Mouse (Mus musculus): ENCODE results near the gene Nadsyn1. TPM values are rescaled to one million over a fixed set of nuclear protein-coding genes. Genes with fewer than 3 reads are reported as not detected.

Gene Nadsyn1
- polyA plus RNA-seq, 2 experiments from 2014 or later = 20.7 to 28.5 TPM

DNA sequence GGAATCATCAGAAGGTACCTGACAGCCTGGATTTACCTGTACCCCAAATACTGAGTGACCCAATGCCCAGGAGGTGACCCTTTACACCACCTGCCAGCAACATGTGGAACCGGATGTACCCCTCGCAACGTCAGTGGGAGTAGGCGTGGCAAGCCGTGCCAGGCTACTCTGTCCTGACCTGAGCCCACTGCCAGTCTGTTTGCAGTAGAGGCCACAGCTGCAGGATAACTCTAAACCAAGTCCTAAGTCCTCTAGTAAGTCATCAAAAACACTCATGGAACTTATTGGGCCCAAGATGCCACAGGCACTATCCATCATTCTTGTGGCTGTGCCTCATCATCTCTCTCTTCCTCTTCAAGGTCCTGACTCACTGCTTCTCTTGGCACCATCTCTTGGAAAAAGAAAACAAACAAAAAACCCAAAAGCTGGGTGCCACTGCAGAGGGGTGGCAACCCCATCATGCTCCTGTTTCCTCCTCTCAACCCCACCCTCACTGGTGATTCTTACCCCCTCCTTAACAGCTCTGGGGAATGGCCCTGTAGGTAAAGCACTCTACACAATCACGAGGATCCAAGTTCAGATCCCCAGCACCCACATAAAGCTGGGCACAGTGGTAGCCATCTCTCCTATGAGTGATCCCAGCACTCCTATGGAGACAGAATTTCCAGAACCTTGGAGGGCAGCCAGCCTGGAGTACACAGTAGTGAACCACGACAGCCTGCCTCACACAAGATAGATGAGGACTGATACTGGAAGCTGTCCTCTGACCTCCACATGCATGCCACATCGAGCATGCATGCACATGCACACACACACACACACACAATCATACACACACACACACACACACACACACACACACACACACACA, 21.2 kb downstream of the Nadsyn1 start:
- no peak for ATAC-seq

- no peak for ATAC-seq
Measured at GRCm38 (mm10) chr7:143800770-143801169, 21.9 kb downstream of the Nadsyn1 start.

GRCm38 (mm10) chr7:143798783-143799182, 23.9 kb downstream of the Nadsyn1 start:
- no peak for ATAC-seq

DNA sequence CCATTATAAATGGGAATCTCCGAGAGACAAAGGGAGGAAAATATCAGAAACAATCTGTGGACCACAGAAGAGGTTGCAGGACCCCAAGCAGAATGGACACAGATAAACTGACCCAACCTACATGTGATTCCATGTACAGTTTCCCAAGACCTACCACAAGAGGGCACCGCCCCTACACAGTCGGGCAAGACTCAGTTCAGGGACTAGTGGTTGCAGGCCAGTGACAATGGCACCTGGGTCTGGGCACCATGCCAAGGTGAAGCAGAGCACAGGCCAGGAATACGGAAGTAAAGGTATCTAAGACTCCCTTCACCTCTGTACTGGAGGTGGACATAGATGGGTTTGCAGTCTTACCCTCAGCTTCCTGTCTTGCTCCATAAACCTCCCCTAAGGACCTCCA, 29.5 kb downstream of the Nadsyn1 start:
- ATAC-seq = peak; percentile 49

DNA sequence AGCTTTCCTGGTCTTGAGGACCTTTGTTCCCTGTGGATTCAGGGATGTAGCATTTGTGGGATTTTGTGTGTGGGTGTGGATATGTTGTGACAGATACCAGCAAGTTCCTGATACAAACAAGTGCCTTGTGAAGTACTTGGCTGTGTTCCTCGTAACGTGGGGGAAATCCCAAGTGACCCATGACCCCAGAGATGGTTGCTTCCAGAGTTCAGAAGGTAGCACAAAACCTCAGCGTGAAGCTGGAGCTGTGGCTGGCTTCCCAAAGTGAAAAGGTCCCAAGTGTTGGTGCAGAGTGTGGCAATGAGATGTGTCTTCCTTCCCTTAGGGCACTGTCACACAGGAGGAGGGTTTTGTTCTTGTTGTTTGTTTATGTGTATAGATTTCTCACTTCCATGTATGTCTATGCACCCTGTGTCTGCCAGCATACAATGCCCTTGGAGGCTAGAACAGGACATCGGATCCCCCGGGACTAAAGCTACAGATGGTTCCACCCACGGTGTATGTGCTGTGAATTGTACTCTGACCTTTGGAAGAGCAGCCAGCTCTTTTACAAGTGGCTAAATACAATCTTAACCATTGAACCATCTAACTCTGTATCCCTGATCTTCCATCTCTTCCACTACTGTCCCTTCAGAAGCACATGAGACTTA, 30.2 kb downstream of the Nadsyn1 start:
- ATAC-seq = no peak

- peak; percentile 75 for ATAC-seq
Measured at GRCm38 (mm10) chr7:143783996-143784829, 38.4 kb downstream of the Nadsyn1 start, which contains the start of gene Mrgpre. TSS of gene Mrgpre (minus strand) at chr7:143784500.

DNA sequence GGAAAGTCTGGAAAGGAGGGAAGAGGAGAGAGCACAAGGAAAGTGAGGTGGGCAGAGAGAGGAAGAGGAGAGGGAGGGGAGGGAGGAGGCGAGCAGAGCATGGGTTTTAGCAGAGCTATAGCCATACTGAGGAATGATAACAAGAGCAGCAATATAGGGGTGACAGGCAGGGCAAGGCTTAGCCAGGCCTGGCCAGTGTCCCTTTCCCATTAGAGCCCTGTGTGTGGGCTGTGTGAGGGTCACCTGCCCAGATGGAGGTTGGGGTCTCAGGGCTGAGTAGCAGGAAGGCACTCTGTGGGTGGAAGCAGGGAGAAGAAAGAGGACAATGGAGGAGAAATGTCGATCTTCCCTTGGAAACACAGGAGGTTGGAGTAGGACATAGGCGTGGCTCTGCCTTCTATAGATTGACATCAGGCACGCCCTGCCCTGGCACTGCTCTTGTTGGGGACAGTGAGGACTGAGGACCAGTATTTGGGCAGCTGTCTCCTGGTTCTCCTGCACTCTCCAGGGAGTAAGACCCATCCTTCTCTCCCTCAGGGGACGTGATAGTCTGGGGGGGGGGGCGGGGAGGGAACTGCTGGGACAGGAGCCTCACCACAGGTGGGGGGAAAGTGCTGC, 39.2 kb downstream of the Nadsyn1 start:
- ATAC-seq = no peak

DNA sequence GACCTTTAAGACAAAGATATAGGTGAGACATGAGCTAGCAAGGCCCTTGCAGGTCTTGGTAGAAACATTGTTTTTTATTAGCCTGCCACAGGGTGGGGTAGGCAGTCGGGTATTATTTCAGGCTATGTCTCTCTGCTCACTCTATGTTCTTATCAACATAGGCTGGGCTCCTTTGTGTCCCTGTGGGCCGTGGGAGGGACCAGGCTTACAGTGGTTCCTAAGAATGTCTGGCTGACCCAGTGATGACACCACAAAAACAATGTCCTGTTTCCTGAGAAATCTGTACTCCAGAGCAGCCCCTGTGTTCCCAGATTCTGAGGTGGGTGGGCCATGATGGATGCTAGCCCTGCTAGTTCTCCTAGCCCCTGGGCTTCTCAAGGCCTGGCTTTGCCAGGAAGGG, 45.3 kb downstream of the Nadsyn1 start:
- ATAC-seq = no peak

GRCm38 (mm10) chr7:143776137-143776536, 46.5 kb downstream of the Nadsyn1 start:
- no peak for ATAC-seq

DNA sequence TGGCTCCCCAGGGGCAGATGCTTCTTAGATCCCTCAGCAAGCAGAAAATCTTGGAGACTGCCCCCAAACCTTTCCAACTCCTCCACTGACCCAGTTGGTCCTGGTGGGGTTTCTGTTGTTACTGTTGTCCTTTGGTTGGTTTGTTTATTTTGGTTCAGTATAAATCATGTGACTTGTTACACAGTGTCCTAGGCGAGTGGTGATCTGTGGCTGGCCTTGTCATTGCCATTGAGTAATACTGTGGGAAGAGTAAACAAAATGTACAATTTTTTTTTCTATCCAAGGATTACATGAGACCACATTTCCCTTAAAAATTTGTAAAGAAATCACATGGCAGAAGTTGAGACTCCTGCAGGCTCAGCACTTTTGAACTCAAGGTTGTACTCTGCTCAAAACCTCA, 53.2 kb downstream of the Nadsyn1 start:
- ATAC-seq = no peak

GRCm38 (mm10) chr7:143768267-143768666, 54.4 kb downstream of the Nadsyn1 start:
- ATAC-seq = no peak

- no peak for ATAC-seq
Measured at GRCm38 (mm10) chr7:143766893-143767292, 55.8 kb downstream of the Nadsyn1 start, which contains the start of gene Mrgprg. TSS of gene Mrgprg (minus strand) at chr7:143766993.

DNA sequence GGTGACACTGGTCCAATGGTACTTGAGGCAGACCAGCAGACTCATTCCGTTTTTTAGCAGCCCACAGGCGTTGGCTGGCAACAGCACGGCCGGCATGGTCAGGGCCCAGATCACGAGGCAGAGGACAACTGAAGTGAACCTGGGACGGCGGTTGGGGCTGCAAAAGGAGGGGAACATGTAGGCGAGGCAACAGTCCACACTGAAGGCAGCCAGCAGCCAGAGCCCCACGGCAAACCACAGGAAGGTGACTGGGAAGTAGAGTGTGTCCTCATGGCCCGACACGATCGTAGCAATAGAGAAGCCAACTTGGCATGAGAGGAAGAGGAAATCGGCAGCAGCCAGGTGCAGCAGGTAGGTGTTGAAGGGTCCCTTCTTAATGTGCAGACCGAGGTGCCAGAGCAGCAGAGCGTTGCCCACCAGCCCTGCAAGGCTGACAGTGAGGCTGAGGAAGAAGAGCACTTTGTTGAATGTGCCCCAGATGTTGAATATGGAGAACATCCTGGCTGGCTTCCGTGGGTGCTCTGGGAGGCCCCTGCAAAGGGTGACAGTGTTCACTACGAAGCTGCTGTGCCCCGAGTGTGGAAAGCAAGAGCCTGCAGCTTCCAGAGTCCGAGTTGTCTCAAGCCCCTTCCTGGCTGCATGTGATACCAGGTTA, 57.6 kb downstream of the Nadsyn1 start:
- ATAC-seq = no peak

DNA sequence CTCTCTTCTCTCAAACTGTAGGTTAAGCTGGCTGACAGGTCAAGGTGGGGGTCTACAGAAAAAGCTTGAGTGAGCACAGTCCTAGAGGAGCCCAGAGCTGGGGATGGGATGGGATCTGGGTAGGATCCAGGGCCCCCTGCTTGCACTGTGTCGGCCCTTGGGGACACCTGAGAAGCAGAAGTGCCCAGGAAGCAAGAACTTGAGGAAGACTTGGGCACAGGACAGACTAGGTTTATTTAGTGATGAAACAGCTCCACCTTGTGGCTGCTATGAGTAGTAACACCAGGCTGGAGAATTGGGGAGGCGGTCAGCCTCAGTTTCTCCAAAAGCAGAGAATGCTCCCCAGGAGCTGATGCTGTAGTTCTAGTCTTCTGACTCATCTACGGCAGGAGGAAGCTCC, 58.9 kb downstream of the Nadsyn1 start:
- peak; percentile 70 for ATAC-seq

- no peak for ATAC-seq
Measured at GRCm38 (mm10) chr7:143758956-143759355, 63.7 kb downstream of the Nadsyn1 start.

DNA sequence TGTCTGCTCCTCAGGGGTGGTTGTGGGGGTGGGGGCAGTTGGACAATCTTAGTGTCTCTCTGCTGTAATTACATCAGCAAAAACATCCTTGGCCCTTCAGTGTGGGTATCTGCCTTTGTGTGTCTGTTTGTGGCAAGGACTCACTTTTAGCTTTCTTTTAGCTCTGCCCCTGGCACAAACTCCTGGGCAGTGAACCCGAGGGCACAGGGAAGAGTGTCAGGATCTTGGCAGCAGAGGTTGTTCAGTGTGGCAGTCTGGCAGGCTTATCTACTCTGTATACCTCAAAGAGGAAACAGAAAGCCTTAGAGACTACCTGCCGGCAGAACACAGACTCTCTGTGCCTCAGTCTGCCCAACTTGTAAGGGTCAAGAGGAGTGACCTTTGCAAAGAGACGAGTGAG, 65.0 kb downstream of the Nadsyn1 start:
- ATAC-seq = no peak

- ATAC-seq = peak; percentile 97
Measured at GRCm38 (mm10) chr7:143757027-143757390, 65.6 kb downstream of the Nadsyn1 start.

DNA sequence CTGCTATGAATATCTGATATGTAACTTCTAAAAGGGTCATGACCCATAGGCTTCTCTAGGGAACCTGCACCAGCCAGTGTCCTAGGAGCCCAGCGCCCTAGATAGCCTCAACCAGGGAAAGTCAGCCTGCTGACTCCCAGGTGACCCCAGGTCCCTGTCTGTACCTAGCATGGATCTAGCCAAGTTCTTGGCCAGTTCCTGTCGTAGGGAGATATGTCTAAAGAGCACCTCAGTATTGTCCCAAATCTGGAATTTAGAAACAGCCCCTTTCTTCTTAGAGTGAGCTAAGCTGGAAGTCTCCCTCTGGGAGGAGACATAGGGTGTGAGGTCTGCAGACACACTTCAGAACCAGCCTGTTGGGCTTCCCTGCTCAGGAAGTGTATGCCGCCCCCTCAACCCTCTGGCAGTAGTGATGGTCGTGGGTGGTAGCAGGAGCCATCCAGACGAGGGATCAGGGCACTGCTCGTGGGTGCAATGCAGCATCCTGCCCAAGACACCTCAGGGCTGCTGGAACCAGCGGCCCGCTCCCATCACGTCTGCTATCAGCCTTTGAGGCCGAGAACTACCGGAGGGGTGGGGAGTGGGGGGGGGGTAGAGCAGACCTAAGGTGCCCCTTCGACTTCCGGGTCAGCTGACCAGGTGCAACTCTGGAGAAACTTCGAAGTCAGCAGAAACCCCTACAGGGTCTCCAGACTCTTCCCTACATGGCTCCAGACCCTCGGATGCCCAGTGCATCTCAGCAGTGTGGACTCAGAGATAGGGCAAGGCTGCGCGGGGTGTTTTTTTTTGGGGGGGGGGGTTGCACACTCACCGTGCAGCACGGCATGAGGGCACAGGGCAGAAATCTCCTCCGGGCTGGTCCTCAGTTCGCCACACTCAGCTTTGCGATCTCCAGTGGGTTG, 66.3 kb downstream of the Nadsyn1 start, which contains the start of gene Osbpl5:
Gene Osbpl5, minus strand, starts transcription at position 861 of the 902 bp plus-strand sequence.
- peak; percentile 22 for ATAC-seq

DNA sequence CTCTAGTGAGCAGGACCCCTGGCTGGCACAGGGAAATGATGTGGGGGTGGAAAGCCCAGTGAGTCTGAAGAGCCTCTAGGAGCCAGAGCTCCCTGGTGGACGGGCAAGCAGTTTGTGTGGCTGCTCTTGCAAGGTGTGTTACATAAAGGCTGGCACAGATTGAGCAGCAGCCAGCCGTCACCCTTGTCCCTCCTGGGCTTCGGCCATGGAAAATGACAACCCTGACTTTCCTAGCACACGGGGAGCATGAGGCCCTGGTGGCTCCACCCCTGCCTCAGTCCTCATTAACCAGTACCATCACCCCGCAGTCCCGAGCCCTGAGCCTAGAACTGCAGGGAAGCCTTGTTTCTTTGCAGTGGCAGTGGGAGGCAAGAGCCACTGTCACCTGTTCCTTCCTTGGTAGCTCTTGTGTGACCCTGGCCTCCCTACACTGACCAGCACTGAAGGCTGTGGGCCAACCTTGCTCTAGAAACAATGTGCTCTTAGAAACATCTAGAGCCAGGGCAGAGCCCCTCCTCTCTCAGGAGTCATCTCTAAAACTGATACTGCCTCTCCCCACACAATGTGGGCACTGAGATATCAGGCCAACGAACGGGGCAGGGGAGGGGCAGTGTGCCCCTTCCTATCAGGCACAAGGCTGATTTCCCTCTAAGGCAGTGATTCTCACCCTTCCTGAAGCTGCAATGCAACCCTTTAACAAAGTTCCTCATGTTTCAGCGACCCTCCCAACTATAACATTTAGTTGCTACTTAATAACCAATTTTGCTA, 67.1 kb downstream of the Nadsyn1 start:
- no peak for ATAC-seq
